Mouse (Mus musculus): ENCODE results near the gene Trabd2b. TPM values are rescaled to one million over a fixed set of nuclear protein-coding genes. Genes with fewer than 3 reads are reported as not detected.

Gene Trabd2b
- total and polyA plus RNA-seq, 3 experiments, result not detected

DNA sequence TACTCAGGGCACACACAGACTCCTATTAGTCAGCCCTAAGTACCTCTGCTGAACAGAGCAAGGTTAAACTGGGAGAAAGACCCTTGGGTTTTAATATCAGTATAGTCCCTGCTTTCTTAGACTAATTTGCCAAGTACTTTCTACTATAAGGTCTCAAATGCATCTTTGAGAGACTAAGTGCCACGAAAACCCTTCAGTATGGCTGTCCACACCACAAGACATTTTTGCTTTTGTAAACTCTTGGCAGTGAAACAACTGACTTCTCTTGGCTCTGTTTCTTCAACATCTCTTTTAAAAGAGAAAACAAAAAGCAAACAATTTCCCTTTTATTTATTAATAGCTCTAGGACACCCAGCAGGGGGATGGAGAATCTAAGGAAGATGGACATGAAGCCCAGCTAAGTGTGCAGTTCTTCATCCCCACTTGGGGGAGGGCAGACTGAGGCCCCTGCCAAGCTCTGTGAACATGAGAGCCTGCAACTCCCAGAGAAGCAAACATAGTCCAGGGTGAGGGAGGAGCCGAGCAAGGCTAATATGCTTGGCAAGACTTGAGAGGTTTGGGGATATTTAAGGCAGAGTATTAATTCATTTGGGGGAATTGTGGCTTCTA is 18.9 kb upstream of the Trabd2b start:
- no peaks in the 10 kb centered on the region for H3K27me3 ChIP-seq (ENCODE audit: control insufficient read depth in 1 of 2, insufficient read depth in 2 of 2, low read length in 2 of 2)
- H3K4me3 ChIP-seq (ENCODE audit: control insufficient read depth in 1 of 2, insufficient read depth in 1 of 2, low read depth in 2 of 2, low read length in 2 of 2), result no peak overlapping the region
- H3K36me3 ChIP-seq (ENCODE audit: control insufficient read depth in 1 of 2, insufficient read depth in 2 of 2, low read length in 2 of 2), result no peaks in the 10 kb centered on the region
- H3K9ac ChIP-seq (ENCODE audit: control insufficient read depth, low read depth, low read length, poor library complexity, severe bottlenecking), result no peak overlapping the region
- H3K4me1 ChIP-seq (ENCODE audit: control insufficient read depth in 1 of 2, insufficient read depth in 2 of 2, low read length in 2 of 2), result no peaks in the 10 kb centered on the region
- H3K79me2 ChIP-seq (ENCODE audit: control insufficient read depth, insufficient read depth, low read length, poor library complexity), result no peaks in the 10 kb centered on the region
- no peaks in the 10 kb centered on the region for H3K9me3 ChIP-seq (replicated peaks; ENCODE audit: insufficient read depth, low read length)
- TF ChIP-seq RCOR1 (IDR thresholded peaks at IDR 0.05; ENCODE audit: low read depth, low read length) (no peak), ZC3H11A (IDR thresholded peaks at IDR 0.05; ENCODE audit: low read depth, low read length) (no peak), MAZ (IDR thresholded peaks at IDR 0.05; ENCODE audit: low read depth, low read length) (no peak), NRF1 (IDR thresholded peaks at IDR 0.05; ENCODE audit: insufficient read depth, low read depth, low read length, poor library complexity, severe bottlenecking) (no peak), NELFE (IDR thresholded peaks at IDR 0.05; ENCODE audit: low read depth, low read length) (no peak), HCFC1 (IDR thresholded peaks at IDR 0.05; ENCODE audit: low read depth, low read length) (no peak)
- no peak overlapping the region for H3K27ac ChIP-seq (ENCODE audit: control insufficient read depth, low read depth, low read length)
- no peak for DNase-seq (ENCODE audit: low read depth, low spot score)

GRCm38 (mm10) chr4:114388306-114388705 is 18.2 kb upstream of the Trabd2b start:
- H3K4me1 ChIP-seq (ENCODE audit: control insufficient read depth in 1 of 2, insufficient read depth in 2 of 2, low read length in 2 of 2), result no peaks in the 10 kb centered on the region
- no peaks in the 10 kb centered on the region for H3K27me3 ChIP-seq (ENCODE audit: control insufficient read depth in 1 of 2, insufficient read depth in 2 of 2, low read length in 2 of 2)
- no peak overlapping the region for H3K4me3 ChIP-seq (ENCODE audit: control insufficient read depth in 1 of 2, insufficient read depth in 1 of 2, low read depth in 2 of 2, low read length in 2 of 2)
- no peaks in the 10 kb centered on the region for H3K79me2 ChIP-seq (ENCODE audit: control insufficient read depth, insufficient read depth, low read length, poor library complexity)
- no peak for DNase-seq (ENCODE audit: low read depth, low spot score)
- H3K9ac ChIP-seq (ENCODE audit: control insufficient read depth, low read depth, low read length, poor library complexity, severe bottlenecking), result no peak overlapping the region
- H3K27ac ChIP-seq (ENCODE audit: control insufficient read depth, low read depth, low read length), result no peak overlapping the region
- TF ChIP-seq MYC (IDR thresholded peaks at IDR 0.05; ENCODE audit: low read depth, low read length) (no peak), HCFC1 (IDR thresholded peaks at IDR 0.05; ENCODE audit: low read depth, low read length) (no peak), CHD1 (IDR thresholded peaks at IDR 0.05; ENCODE audit: low read depth, low read length) (no peak), EP300 (IDR thresholded peaks at IDR 0.05; ENCODE audit: low read depth in 1 of 2, low read length in 2 of 2) (no peak), TAL1 (IDR thresholded peaks at IDR 0.05; ENCODE audit: low read length) (no peak), MAZ (IDR thresholded peaks at IDR 0.05; ENCODE audit: low read depth, low read length) (no peak), KAT2A (conservative IDR thresholded peaks at IDR 0.05; ENCODE audit: low read depth, low read length) (no peak), TBP (IDR thresholded peaks at IDR 0.05; ENCODE audit: low read depth, low read length) (no peak), ELF1 (IDR thresholded peaks at IDR 0.05; ENCODE audit: low read depth, low read length) (no peak), TCF12 (IDR thresholded peaks at IDR 0.05; ENCODE audit: low read depth, low read length) (no peak), MYB (IDR thresholded peaks at IDR 0.05; ENCODE audit: low read depth, low read length) (no peak)
- no peaks in the 10 kb centered on the region for H3K36me3 ChIP-seq (ENCODE audit: control insufficient read depth in 1 of 2, insufficient read depth in 2 of 2, low read length in 2 of 2)
- no peaks in the 10 kb centered on the region for H3K9me3 ChIP-seq (replicated peaks; ENCODE audit: insufficient read depth, low read length)
